Mouse (Mus musculus): ENCODE results near the gene Gm49630.
"Not testable (repeated sequence)": the region's sequence is repeated elsewhere in the genome, so short reads cannot be mapped to it uniquely, and the experiment has no call there.

Gm49630 gene

DNA sequence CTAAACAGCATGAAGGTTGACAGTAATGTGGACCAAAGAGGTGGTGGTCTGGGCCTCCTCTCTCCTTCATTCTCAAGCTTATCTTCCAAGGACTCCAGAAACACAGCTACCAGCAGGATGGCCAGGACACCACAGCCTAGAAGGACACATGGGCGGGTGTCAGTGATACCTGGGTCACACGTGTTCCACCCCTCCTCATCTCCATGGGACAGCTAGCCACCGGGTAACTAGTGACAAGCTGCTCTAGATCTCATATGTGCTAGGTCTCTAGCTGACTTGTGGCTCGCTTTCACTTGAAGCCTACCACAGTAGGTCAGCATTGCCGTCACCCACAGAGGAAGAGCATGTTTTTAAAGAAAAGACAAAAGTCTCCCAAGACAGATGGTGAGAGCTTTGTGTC is at the start of gene Gm49630:
Gm49630 (minus strand) TSS at position 101 of the 400 bp plus-strand sequence.
- DNase-seq: not testable (repeated sequence)

DNA sequence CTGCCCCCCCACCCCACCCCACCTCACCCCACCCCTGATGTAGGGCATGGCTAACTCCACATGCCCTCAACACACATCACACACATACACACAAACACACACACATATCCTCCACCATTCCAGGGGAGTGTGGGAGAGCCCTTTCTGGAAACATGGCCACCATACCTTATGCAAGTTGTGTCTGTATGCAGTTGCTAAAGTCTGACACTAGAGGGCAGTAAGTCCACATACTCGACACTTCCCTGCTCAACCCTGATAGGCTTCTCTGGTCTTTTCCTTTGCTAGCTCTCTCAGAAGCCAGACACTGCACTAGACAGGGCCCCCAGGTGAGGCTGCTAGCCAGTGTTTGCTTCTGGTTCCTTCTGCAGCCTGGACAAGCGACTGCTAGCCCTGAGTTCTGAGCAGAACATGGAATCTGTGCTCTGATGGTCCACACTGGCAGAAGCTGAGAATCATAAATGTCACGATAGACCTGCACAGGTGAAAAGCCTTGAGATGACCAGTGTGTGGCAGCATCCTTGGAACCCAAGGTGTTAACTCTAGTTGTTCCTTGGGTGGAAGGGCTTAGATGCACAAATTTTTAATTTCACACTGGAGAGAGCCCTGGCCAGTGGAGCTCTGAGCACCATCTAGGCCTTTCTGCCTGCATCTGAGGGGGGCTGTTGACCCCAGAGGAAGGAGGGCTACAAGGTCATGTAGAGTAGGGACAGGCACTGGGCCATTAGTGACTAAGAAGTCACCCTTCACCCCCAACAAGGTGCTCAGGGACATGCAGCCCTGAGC is 48.6 kb upstream of the Gm49630 start:
- peak; percentile 10 for DNase-seq

DNA sequence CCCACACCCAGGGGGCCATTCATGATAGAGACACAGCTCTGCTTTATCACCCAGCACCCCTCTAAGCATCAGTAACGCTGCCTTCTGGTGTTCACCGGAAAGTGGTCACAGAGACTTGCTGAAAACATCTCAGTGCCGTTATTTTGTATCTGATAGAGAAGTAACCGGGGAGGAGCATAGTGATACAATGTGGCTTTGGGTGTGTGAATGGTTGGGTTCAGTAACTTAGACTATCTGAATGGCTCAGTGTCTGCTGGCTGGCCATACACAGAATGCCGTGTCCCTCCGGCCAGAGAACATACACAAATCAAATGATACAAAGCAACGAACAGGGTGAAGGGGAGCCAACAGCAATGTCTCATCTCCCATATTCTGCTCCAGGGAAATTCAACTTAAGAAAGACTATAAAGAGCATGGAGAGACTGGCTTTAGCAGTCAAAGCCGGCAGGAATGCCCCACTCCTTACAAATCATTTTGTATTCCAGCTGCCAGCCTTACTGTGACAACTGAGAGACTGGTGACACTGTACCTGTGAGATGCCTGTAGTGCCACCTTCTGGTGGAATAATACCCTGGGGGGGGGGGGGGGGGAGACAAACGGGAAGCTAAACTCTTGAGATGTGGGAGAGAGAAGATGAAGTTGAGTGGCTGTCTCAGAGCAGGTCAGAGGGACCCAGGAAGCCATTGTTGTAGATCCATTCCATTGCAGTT is 43.0 kb upstream of the Gm49630 start:
- not testable (repeated sequence) for DNase-seq

DNA sequence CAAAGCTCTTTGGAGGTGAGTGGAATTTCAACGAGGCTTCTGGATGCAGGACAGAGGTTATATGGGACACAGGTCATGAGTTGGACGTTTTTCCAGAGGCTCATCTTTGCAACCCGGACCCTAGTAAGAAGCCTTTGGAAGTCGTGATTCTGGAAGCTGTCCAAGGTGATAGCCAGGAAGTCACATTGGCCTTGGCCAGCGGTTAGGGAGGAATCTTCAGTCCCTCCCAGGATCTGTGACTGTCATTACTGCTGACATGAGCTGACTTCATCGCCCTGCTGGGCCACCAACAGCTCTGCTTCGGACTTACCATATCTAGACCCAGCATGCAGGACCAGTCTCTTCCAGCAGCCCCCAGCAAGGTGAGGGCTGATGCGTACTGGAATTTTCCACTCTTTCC is 41.6 kb upstream of the Gm49630 start:
- DNase-seq: not testable (repeated sequence)

DNA sequence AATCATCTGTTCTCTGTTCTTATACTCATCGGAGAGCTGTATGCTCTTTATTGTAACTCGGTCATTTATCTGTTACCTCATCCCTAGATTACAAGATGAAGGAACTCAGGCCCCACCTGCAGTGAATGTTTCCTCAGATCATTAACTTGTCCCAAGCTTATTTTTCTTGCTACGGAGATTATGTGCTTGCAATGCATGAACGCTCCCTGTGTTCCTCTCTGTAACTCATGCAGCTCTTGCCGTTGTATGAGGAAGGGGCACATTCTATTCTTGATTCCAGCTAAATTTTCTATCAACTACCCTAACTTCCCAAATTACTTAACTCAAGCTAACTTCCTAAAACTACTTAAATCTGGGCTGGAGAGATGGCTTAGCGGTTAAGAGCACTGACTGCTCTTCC is 28.0 kb upstream of the Gm49630 start:
- DNase-seq: not testable (repeated sequence)

DNA sequence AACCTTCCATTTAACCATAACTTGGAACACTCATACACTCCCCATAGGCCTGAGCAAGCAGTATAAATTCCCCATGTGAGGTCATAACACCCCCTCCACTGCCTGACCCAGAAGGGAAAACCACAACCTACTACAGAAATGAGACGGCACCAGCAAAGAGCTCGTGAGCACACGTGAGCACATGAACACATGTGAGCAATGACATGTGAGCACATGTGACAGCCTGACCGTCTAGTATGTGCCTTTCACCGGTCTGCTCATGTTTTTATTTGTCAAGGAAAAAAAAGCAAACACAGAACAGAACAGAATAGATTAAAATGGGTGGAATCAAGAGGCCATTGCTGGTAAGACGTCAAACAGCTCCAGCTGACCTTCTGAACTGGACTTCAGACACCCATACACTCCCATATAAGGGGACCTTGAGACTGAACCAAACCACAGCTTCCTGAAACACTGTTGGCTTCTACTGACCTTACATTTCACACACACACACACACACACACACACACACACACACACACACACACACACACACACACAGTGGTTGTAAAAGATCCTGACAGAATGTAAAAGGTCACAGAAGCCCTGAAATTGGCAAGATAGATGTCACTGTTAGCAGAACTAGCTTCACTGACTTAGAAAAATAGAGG is 26.5 kb upstream of the Gm49630 start:
- not testable (repeated sequence) for DNase-seq

DNA sequence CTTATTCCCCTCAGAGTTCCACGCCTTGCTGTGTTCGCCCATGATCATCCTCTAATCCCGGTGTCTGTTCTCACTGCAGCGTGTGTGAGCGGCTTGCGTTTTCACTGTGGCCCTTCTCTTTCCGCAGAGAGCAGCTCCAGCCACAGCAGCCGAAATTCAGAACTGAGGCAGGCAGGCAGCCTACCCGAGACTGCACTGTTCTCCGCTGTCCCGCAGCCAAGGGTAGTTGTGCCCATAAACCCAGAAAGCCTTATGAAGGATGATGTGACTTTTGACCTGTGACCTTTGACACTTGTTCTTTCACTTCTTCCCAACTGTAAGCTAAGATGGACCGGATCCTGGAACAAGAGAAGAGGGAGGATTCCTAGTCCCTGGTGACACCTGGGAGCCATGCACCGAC is 25.3 kb upstream of the Gm49630 start:
- not testable (repeated sequence) for DNase-seq

DNA sequence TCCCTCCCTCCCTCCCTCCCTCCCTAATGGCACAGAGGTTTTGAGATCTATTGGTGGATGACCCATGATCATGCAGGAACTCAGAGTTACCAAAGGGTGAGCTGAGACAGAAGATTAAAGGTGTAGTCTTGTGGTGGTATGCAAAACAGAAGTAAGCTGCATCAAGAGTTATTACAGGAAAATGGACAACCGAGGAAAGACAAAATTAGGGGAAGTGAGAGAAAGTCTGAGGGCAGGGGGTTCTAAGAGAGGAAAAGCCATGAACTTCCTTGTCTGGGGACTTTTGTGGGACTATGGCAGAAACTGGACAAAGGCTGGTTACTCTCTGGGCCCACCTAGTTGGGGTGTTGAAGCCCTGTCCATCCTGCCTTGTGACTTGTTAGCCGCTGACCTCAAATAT is 24.5 kb upstream of the Gm49630 start:
- not testable (repeated sequence) for DNase-seq

DNA sequence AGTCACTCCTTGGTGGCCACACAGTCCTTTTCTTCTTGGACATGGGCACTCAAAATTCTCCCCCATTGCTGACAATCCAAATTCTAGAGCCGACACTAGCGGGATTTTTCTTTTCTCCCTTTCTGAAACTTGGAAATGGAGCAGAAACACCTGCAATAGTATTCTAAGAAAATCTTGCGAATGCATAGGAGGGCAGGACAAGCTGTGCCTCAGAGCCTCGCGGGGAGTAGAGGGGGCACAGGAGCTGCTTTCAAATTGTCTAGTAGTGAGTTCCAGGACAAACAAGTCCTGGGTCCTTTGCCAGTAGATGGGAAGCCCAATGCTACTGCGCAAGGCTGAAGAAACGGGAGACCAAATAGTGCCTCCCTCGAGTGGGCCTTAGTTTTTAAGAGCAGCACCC is 23.9 kb upstream of the Gm49630 start:
- DNase-seq: not testable (repeated sequence)

DNA sequence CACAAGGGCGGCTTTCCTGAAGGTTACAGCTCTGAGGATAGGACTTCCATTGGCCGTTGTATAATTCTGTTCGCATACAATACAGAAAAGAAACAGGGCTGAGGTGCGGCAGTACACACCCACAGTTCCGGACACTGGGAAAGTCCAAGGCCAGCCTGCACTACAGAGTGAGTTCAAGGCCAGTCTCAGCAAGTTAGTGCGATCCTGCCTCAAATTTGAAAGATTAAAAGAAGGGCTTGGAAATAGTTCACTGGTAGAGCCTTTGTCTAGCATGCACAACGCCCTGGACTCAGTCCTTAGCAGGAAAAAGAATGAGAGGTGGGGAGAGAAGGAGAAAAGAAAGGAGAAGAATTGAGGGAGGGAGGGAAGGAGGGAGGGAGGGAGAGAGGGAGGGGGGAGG is 23.3 kb upstream of the Gm49630 start:
- DNase-seq: not testable (repeated sequence)

DNA sequence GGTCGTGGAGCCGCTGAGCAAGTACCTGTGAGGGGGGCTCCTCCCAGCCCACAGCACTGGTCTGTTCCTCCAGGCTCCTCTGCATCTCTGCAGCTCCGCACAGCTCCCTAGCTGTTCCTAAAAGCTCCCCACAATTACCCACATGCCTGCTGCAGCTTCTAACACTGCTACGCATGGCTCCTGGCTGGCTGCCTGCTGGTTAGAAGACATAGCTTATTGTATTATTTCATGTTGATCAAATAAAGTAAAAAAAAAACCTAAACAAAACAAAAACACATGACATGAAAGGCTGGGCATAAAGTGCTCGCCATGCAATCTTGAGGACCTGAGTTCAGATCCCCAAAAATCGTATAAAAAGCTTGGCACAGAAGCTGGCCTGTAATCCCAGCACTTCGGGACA is 18.1 kb upstream of the Gm49630 start:
- not testable (repeated sequence) for DNase-seq

DNA sequence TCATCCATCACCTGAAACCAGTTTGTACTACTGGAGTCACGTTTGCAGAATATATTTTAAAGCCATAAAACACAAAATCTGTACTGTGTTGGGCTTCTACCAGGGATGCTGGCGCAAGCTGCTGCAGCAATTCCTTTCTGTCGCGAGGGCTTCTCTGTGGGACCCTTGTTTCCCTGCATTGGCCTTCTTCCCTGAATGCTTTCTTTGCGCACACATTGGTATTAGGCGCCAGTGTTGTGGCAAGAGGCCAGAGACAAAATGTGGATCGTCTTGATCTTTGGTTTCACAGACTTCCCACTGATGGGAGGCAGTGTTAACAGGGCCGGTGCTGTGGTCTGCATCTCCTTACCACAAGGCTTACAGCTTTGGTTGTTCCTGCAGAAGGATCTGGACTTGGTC is 17.2 kb upstream of the Gm49630 start:
- DNase-seq: not testable (repeated sequence)

DNA sequence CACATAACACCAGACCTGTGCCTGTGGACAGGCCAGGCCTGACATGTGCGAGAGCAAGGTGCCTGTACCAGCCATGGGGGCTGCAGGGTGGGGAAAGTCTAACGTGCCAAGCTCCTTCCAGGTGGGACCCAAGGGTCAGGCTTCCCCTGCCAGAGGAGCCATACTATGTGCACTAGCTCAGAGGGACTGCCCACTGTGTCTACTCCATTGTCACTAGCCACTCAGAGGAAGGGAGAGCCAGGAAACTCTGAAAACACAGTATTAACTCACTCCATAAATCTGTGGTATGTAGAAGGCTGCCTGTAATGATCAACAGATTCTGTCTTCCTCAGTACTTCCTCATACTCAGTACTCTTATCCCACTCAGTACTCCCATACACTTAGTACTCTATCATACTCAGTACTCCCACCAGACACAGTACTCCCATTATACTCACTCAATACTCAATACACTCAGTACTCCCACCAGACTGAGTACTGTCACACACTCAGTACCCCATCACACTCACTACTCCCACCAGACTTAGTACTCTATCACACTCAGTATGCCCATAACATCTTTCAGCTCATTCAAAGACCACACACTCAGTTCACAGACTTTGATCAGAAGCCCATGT is 16.7 kb upstream of the Gm49630 start:
- DNase-seq: not testable (repeated sequence)

DNA sequence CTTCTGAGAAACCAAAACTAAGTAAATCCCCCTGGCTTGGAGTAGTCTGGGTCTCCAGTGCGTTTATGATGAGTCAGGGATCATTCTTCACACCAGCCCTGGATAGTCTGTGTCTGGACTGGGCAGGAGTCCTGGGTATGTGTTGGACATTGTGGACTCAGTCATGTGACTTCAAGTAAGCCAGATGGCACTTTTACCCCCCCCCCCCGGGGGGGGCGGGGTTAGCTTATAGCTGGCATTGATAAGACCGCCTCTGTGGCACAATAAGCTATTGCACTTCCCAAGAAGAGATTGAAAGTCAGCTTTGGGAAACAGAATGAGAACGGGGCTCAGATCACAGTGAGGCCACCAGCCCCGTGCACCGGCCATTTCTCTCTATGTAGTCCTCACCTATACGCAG is 14.2 kb upstream of the Gm49630 start:
- not testable (repeated sequence) for DNase-seq

DNA sequence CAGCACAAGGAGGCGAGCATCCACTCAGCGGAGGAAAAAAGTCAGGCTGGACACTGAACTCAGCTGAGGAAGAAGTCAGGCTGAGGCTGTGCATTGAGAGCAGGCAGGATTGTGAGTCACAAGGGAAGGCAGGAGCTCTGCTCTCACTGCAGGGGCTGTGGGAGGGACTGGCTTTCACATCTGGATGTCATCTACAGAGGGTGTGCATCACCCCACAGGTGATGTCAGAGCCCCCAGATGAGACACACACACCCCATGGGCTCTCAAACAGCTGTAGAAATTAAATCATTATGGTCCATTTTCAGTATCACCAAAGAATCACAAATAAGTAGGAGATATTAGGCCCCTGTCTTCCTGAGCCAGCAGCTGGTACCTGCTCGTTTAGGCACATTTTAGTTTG is 13.6 kb upstream of the Gm49630 start, which contains the start of gene Unc93a2:
Unc93a2 (minus strand) TSS at position 101 of the 400 bp plus-strand sequence.
- DNase-seq: not testable (repeated sequence)

DNA sequence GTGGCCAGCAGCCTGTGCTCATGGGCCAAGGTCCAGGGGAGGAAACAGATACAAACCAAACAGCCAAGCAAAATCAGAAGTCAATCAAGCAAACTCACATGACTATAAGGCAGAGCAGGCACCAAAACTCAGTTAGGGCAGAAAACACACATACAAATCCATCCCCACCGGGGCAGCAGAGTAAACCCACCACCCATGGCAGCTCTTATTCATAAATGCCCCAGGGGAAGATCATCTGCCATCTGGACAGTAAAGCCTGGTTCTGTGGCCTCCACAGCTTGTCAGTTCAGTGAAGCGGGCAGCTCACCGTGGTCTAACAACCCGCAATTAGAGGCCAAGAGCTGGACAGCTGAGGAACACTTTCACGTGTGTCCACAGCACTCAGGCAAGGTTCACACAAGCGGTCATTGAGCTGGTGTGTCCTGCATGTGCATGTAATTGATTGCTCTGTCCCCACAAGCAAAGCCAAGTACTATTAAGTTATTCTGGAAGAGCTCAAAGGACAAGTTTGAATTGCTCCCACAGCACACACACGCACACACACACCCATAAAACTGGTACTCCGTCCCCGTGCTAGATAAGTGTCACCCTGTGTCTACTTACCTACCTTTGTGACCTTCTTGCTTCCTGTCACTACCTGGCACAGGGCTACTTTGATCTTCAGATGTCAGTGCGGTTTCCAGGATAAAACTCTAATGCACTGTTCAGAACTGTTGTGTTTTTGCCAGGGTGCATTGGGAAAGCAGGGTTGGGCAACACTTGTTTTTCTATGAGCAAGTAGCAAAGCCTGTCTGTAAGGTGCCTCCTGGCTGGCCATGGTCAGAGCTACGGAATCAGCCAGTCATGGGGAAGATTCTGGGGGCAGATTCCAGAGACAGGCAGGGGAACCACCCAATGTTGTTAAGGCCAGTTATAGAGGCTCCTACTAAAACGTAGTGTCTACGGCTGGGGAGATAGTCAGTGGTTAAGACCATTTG is 11.7 kb upstream of the Gm49630 start:
- DNase-seq: not testable (repeated sequence)

DNA sequence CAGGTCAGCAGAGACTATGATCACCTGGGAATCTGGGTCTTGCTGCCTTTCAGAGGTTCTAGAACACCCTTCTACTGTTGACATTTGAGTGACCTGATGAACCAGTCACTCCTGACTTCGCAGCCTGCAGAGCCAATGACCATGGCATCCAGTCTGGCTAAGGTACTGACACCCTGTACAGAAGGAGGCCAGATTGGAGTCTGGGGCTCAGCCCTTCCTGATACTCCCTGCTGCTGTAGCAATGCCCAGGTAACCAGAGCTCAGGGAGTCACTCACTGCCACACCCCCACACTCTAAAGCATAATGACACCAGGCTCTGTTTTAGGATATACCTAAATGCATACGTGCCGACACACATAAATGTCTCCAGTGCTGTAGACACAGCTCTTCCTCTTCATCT is 10.9 kb upstream of the Gm49630 start:
- not testable (repeated sequence) for DNase-seq

DNA sequence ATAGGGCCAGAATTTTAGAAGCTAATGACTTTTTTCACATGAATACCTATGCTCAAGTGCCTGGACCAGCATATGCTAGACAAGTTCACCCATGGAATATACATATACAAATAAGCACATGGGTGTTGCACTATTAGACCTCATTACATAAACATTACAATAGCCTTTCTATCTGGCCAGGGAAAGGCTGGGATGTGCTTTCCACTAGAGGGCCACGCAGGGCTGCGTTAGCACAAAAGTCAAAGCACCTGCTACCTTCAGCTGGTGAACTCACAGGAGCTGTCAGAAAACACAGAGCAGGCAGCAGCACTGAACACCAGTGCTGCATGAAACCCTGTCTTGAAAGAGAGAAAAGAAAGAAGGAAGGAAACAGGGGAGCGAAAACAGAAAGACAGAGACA is 6.1 kb upstream of the Gm49630 start:
- DNase-seq: not testable (repeated sequence)

DNA sequence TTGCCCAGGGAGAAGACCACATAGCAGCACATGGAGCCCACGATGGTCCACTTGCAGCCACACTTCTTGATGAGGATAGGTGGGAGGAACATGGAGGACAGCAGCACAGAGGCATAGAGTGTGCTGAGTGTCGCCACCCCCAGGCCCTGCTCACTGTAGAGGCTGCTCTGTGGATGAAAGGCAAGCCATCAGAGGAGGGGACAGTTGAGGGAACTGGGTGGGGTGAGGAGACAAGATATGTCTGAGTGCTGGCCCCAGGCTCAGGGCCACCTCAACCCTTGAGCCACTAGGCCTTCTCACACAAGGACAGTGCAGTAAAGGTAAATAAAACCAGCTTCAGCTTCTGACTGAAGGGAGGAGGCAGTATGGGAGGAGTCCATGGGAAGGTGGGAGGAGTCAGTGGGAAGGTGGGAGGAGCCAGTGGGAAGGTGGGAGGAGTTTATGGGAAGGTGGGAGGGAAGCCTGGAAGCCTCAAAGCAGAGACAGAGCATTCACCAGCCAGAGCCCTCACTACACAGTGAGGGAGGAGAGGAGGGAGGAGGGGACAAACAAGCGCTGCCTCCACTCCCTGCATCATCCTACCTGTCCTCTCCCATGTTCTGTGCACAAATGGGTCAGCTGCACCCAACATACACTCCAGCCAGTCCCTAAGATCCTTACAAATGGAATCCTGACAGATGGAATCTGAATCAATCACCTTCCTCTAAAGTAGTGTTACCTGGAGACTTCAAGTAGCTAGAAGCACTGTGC is 5.3 kb upstream of the Gm49630 start:
- DNase-seq: not testable (repeated sequence)

DNA sequence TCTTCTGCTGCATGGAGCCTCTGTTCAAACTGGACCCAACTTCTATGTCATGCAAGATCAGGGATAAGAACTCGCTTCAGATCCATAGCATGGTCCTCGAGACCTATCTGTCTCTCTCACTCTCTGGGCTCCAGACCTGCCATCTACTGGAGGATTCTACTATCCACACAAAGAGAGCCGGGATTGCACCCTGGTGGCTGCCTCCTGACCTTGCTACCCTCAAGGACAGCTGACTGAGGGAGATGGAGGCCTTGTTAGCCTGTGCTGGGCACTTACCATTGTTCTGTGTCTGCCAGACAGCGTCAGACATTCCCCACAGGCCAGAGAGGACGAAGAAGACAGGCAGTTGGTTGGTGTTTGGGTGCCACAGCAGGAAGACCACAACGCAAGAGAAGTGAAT is 2.4 kb downstream of the Gm49630 start:
- DNase-seq: not testable (repeated sequence)
